Mouse (Mus musculus): ENCODE measurements around the gene Ctdspl.
A peak's percentile ranks its signal among the peaks of the same experiment; 100 is the strongest.

The Ctdspl gene

DNA sequence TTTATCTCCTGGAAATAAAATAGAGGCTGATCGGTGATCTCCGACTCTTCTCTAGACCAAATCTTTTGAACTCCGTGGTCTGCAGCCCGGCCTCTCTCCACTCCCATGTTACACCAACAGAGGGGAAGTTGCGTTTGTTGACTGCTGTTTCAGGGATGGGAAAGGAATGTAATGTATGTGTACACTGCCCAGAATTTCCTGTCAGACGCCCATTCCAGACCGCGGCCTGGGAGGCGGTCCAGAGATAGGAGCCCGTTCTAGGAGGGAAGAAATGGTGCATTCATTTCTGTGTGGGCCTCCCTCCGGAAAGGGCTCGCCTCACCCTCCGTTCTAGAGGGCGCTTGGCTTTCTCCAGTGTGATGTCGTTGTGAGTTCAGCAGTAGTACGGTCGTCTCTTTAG lies 76.0 kb downstream of the Ctdspl start:
- Histone ChIP-seq H3K4me1 (replicated peaks; ENCODE audit: low read depth, low read length) (peaks cover 52% of the 10 kb centered on the region), H3K27me3 (ENCODE audit: insufficient read depth, low read length) (peaks cover 59% of the 10 kb centered on the region), H3K4me3 (replicated peaks; ENCODE audit: low read length) (0 out of 2 replicates have a peak overlapping the region, but pooled peaks have one; percentile 13), H3K36me3 (ENCODE audit: insufficient read depth, low read length) (no peaks in the 10 kb centered on the region), H3K9me3 (ENCODE audit: low read length) (no peaks in the 10 kb centered on the region)
- TF ChIP-seq CTCF (conservative IDR thresholded peaks at IDR 0.05; ENCODE audit: low read length) = no peak
- TF ChIP-seq POU5F1 (IDR thresholded peaks at IDR 0.05; ENCODE audit: borderline replicate concordance, low read length) = no peak
- TF ChIP-seq NANOG (IDR thresholded peaks at IDR 0.05; ENCODE audit: borderline replicate concordance, low read length) = no peak

DNA sequence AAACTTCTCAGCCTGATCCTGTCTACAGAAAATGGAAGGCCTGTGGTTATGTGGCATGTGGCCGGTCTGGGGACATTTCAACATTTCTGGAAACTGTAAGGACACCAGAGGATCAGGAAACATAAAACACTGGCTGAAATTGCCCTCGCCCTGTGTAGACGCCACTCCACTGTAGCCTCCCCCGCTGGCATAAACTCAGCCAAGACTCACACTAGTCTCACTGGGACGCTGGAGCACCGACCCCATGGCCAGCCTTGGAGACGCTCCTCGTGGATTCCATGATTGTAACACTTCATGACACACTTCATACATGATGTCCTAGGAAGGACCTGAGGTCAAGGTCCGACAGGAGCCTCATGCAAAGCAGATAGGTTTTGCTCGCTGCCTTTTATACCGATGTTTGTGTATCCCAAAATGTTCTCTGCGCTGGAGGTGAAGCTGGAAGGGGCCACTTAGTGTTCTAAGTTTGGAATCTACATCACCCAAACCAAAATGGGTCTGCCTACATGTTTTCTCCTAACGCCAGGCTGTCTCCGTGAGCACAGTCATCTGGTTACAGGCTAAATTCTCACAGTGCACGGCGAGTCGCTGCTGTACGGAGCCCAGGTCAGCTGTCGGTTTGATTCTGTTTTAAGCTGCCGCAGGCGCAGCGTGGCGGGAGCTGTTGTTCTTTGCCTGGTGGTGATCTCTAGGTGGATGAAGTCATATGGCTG lies 77.9 kb downstream of the Ctdspl start:
- Histone ChIP-seq H3K4me1 (replicated peaks; ENCODE audit: low read depth, low read length) (peaks cover 52% of the 10 kb centered on the region), H3K4me3 (replicated peaks; ENCODE audit: low read length) (no peak overlapping the region), H3K36me3 (ENCODE audit: insufficient read depth, low read length) (no peaks in the 10 kb centered on the region), H3K9me3 (ENCODE audit: low read length) (no peaks in the 10 kb centered on the region), H3K27me3 (ENCODE audit: insufficient read depth, low read length) (peaks cover 73% of the 10 kb centered on the region)
- TF ChIP-seq NANOG (IDR thresholded peaks at IDR 0.05; ENCODE audit: borderline replicate concordance, low read length) = no peak
- no peak for TF ChIP-seq CTCF (conservative IDR thresholded peaks at IDR 0.05; ENCODE audit: low read length)
- no peak for TF ChIP-seq POU5F1 (IDR thresholded peaks at IDR 0.05; ENCODE audit: borderline replicate concordance, low read length)

DNA sequence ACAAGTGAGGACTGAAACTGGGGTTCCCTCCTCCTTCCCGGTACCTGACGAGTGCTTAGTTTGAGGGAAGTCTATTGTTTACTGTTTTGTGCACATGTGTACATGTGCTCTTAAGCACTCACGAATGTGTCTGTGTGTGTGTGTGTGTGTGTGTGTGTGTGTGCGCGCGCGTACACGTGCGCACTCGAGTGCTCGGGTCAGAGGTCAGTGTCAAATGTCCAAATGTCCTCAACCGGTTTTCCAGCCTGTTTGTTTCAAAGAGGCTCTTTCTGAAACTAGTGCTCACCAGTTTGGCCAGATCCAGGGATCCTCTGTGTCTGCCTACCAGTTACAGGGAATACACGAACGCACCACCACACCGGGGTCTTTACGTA lies 78.4 kb downstream of the Ctdspl start:
- Histone ChIP-seq H3K4me1 (replicated peaks; ENCODE audit: low read depth, low read length) (peaks cover 56% of the 10 kb centered on the region), H3K4me3 (replicated peaks; ENCODE audit: low read length) (no peak overlapping the region), H3K27me3 (ENCODE audit: insufficient read depth, low read length) (peaks cover 77% of the 10 kb centered on the region), H3K9me3 (ENCODE audit: low read length) (no peaks in the 10 kb centered on the region), H3K36me3 (ENCODE audit: insufficient read depth, low read length) (no peaks in the 10 kb centered on the region)
- no peak for TF ChIP-seq POU5F1 (IDR thresholded peaks at IDR 0.05; ENCODE audit: borderline replicate concordance, low read length)
- no peak for TF ChIP-seq NANOG (IDR thresholded peaks at IDR 0.05; ENCODE audit: borderline replicate concordance, low read length)
- no peak for TF ChIP-seq CTCF (conservative IDR thresholded peaks at IDR 0.05; ENCODE audit: low read length)

DNA sequence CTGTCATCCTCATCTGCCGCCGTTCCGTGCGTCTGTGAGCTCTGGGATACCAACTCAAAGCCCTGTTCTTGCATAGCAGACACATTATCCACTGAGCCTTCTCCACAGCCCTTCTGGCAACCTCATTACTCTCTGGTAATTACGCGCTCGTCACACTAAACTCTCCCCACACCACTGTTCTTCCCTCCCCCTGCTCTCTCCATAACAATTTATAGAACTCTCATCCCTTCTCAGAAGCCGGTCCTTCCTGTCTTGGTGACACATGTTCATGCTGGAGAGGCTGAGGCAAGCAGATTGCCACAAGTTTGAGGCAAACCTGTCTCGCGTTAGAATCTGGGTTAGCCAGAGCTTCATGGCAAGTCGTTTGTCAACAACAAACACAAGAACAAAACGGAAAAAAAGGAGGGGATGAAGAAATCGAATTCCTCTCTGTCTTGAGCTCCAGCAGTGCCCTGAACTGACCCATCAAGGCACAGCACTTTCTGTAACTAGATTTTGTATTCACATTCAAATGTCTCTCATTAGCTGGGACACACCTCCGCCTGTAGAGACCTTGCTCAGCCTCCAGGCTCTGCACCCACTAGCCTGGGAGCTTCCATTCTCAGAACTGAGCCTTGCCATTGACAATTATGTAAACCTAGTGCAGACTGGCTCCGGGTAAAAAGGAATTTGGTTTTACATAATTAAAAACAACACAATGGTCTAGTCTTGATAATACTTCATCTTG lies 79.2 kb downstream of the Ctdspl start:
- TF ChIP-seq CTCF (conservative IDR thresholded peaks at IDR 0.05; ENCODE audit: low read length) (no peak), POU5F1 (IDR thresholded peaks at IDR 0.05; ENCODE audit: borderline replicate concordance, low read length) (no peak), NANOG (IDR thresholded peaks at IDR 0.05; ENCODE audit: borderline replicate concordance, low read length) (peak; percentile 75)
- peaks cover 85% of the 10 kb centered on the region for H3K27me3 ChIP-seq (ENCODE audit: insufficient read depth, low read length)

DNA sequence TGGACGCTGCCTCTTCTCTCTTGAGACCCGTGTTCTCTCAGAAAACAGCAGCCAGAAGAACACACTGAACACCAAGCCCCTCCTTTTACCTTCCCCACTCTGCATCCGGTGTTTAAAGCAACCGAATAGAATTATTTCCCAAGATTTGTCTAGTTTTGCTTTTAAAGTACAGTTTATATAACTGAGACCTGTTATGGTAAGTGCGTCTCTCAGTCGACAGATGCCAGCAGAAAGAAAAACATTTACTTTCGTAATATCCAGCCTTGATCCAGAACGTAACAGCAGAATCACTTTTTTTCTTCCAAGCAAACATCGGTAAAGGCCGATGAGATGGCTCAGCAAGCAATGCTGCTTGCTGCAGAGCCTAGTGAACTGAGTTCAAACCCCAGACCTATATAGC lies 81.0 kb downstream of the Ctdspl start:
- H3K36me3 ChIP-seq (ENCODE audit: insufficient read depth, low read length) = no peaks in the 10 kb centered on the region
- H3K4me3 ChIP-seq (replicated peaks; ENCODE audit: low read length) = no peak overlapping the region
- H3K4me1 ChIP-seq (replicated peaks; ENCODE audit: low read depth, low read length) = peaks cover 58% of the 10 kb centered on the region
- peaks cover 81% of the 10 kb centered on the region for H3K27me3 ChIP-seq (ENCODE audit: insufficient read depth, low read length)
- TF ChIP-seq CTCF (conservative IDR thresholded peaks at IDR 0.05; ENCODE audit: low read length) (no peak), POU5F1 (IDR thresholded peaks at IDR 0.05; ENCODE audit: borderline replicate concordance, low read length) (no peak), NANOG (IDR thresholded peaks at IDR 0.05; ENCODE audit: borderline replicate concordance, low read length) (no peak)
- no peaks in the 10 kb centered on the region for H3K9me3 ChIP-seq (ENCODE audit: low read length)

More for the DNA sequence above, 79.2 kb downstream of the Ctdspl start:
- Histone ChIP-seq H3K4me3 (replicated peaks; ENCODE audit: low read length) (no peak overlapping the region), H3K4me1 (replicated peaks; ENCODE audit: low read depth, low read length) (peaks cover 63% of the 10 kb centered on the region), H3K36me3 (ENCODE audit: insufficient read depth, low read length) (no peaks in the 10 kb centered on the region), H3K9me3 (ENCODE audit: low read length) (no peaks in the 10 kb centered on the region)

DNA sequence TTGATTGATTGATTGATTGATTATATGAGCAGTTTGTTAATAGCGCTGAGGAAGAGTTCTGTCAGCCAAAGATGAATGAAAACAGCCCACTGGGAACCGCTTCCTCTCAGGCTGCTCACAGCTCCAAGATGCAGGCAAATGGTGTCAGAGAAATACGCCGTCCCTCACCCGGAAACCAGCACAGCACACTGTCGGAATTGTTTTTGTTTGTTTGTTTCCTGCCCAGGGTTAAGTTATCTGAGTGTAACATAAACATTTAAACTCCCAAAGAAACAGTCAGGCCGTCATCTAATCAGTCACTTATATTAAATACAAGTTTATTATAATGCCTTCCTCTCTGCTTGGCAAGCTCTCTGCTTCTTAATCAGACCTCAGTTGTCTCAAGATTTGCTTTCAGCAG lies 82.6 kb downstream of the Ctdspl start:
- H3K4me3 ChIP-seq (replicated peaks; ENCODE audit: low read length) = no peak overlapping the region
- no peak for TF ChIP-seq NANOG (IDR thresholded peaks at IDR 0.05; ENCODE audit: borderline replicate concordance, low read length)
- no peak for TF ChIP-seq POU5F1 (IDR thresholded peaks at IDR 0.05; ENCODE audit: borderline replicate concordance, low read length)
- TF ChIP-seq CTCF (conservative IDR thresholded peaks at IDR 0.05; ENCODE audit: low read length) = no peak
- H3K27me3 ChIP-seq (ENCODE audit: insufficient read depth, low read length) = peaks cover 74% of the 10 kb centered on the region
- no peaks in the 10 kb centered on the region for H3K9me3 ChIP-seq (ENCODE audit: low read length)
- no peaks in the 10 kb centered on the region for H3K36me3 ChIP-seq (ENCODE audit: insufficient read depth, low read length)
- H3K4me1 ChIP-seq (replicated peaks; ENCODE audit: low read depth, low read length) = peaks cover 50% of the 10 kb centered on the region

DNA sequence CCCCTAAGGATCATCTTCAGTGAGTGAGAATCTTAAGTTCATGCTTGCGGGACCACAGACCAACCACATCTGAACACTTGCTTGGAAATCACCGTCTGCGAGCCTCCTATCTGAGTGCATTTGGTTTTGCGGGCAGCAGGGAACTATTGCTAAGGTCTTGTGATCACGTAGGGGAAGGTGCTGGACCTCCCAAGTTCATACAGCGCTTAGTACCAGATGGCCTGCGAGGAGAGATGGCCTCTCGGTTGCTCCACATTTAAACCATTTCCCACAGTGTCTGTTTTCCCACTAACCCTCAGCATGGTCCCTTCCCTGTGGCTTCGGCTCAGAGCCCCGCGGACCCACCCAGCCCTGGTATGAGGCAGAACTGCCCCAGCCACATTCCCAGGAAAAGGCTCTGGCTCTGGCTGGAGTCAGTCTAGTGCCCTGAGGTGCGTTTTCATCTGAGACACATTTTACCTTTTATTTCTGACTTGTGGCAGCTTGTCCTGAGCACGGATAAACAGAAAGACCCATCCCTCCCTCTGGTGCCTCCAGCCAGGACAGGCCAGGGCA lies 84.0 kb downstream of the Ctdspl start:
- TF ChIP-seq POU5F1 (IDR thresholded peaks at IDR 0.05; ENCODE audit: borderline replicate concordance, low read length) (no peak), NANOG (IDR thresholded peaks at IDR 0.05; ENCODE audit: borderline replicate concordance, low read length) (no peak), CTCF (conservative IDR thresholded peaks at IDR 0.05; ENCODE audit: low read length) (no peak)
- H3K4me3 ChIP-seq (replicated peaks; ENCODE audit: low read length) = no peak overlapping the region
- H3K36me3 ChIP-seq (ENCODE audit: insufficient read depth, low read length) = no peaks in the 10 kb centered on the region
- no peaks in the 10 kb centered on the region for H3K9me3 ChIP-seq (ENCODE audit: low read length)
- peaks cover 36% of the 10 kb centered on the region for H3K4me1 ChIP-seq (replicated peaks; ENCODE audit: low read depth, low read length)
- H3K27me3 ChIP-seq (ENCODE audit: insufficient read depth, low read length) = peaks cover 67% of the 10 kb centered on the region

DNA sequence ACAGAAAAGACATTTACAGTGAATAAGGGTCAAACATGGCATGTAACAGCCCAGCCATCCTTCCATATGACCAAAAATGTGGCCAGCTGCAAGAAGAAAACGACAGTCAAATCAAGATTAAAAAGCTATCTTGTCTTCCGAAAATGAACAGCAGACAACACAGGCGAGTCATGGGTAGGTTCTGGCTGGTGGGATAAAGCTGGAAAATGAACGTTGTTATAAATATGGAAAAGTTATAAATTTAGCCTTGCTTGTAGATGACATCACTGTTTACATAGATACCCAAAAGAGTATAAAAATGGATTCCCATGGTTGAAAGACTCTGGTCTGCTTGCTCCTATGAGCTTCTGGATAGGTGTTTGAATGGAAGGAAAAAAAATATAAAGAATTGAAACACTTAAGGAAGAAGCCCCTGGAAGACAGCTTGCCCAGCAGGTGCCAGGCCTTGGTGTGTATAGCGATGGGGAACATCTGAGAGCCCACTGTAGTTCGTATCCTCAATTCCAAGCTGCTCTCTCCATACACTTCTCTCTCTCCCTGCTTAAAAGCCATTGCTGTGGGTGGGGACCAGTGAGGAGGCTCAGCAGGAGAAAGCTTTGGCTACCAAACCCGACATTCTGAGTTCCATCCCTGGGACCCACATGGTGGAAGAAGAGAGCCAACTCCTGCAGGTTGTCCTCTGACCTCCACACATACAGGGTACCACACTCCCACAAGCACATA lies 90.7 kb downstream of the Ctdspl start:
- H3K27me3 ChIP-seq (ENCODE audit: insufficient read depth, low read length) = peaks cover 21% of the 10 kb centered on the region; the same call in 1 of the 2 replicates
- H3K4me3 ChIP-seq (replicated peaks; ENCODE audit: low read length) = no peak overlapping the region
- no peaks in the 10 kb centered on the region for H3K9me3 ChIP-seq (ENCODE audit: low read length)
- TF ChIP-seq CTCF (conservative IDR thresholded peaks at IDR 0.05; ENCODE audit: low read length) (no peak), NANOG (IDR thresholded peaks at IDR 0.05; ENCODE audit: borderline replicate concordance, low read length) (no peak), POU5F1 (IDR thresholded peaks at IDR 0.05; ENCODE audit: borderline replicate concordance, low read length) (no peak)
- peaks cover 34% of the 10 kb centered on the region for H3K4me1 ChIP-seq (replicated peaks; ENCODE audit: low read depth, low read length)
- H3K36me3 ChIP-seq (ENCODE audit: insufficient read depth, low read length) = no peaks in the 10 kb centered on the region

Data from E14TG2a.4 (cell line).